Mouse (Mus musculus) midbrain, embryonic 14.5 days (tissue): Measurements from ENCODE around the gene Upb1. TPM values are rescaled to one million over a fixed set of nuclear protein-coding genes. Genes with fewer than 3 reads are reported as not detected.
A peak's percentile ranks its signal among the peaks of the same experiment; 100 is the strongest.

Experiments used
- ATAC-seq: fragments of 200-750 bp; cut with Nextera tagmentation; 2 replicates; pipeline ENCODE4 v1.8.0; 2017; ENCODE audit warnings: moderate number of reproducible peaks, moderate library complexity; ENCODE audit not compliant: low FRiP score, low TSS enrichment
- DNase-seq: peaks from one replicate; pipeline ENCODE4 v3.0.0-alpha.2; 2015
- H3K27ac ChIP-seq: fragments of 300-500 bp; sonication (generic); replicated peaks from 2 replicates; pipeline ENCODE4 v1.5.1; 2014; ENCODE audit warnings: mild to moderate bottlenecking, low read depth, low read length, moderate library complexity
- H3K27me3 ChIP-seq: fragments of 300-500 bp; sonication (generic); 2 replicates; pipeline ENCODE4 v1.6.1; 2014; ENCODE audit warnings: low read length, control low read depth, mixed read lengths; ENCODE audit not compliant: control insufficient read depth, insufficient read depth
- H3K36me3 ChIP-seq: fragments of 300-500 bp; sonication (generic); 2 replicates; pipeline ENCODE4 v1.6.1; 2014; ENCODE audit warnings: low read length, control low read depth; ENCODE audit not compliant: control insufficient read depth, insufficient read depth
- H3K4me1 ChIP-seq: fragments of 300-500 bp; sonication (generic); 2 replicates; pipeline ENCODE4 v1.6.1; 2014; ENCODE audit warnings: mild to moderate bottlenecking, antibody characterized with exemption, low read length, control low read depth; ENCODE audit not compliant: control insufficient read depth, insufficient read depth
- H3K4me2 ChIP-seq: fragments of 300-500 bp; sonication (generic); 2 replicates; pipeline ENCODE4 v1.6.1; 2014; ENCODE audit warnings: mild to moderate bottlenecking, low read length, moderate library complexity
- H3K4me3 ChIP-seq: fragments of 300-500 bp; sonication (generic); replicated peaks from 2 replicates; pipeline ENCODE4 v1.5.1; 2014; ENCODE audit warnings: low read depth, low read length
- H3K9ac ChIP-seq: fragments of 300-500 bp; sonication (generic); replicated peaks from 2 replicates; pipeline ENCODE4 v1.6.1; 2014; ENCODE audit warnings: mild to moderate bottlenecking, low read length, moderate library complexity
- H3K9me3 ChIP-seq: fragments of 300-500 bp; sonication (generic); 2 replicates; pipeline ENCODE4 v1.6.1; 2016; ENCODE audit warnings: low read length, control low read depth, mixed read lengths; ENCODE audit not compliant: control insufficient read depth
- WGBS: fragments of 180-500 bp; shearing (Covaris S2); extraction: QIAGEN DNeasy Blood & Tissue Kit; methylation state at CpG from one replicate; pipeline ENCODE4 v1.1.7; 2014; 5-methylcytosine and 5-hydroxymethylcytosine counted together
- polyA plus RNA-seq: library from polyadenylated mRNA; unstranded; fragments of >200 nt; fragmentation: Nextera tagmentation; extraction: Ambion mirVana; gene quantifications from 2 replicates; pipeline ENCODE4 v1.2.1, GENCODE M21; 2014

Upb1 gene
- polyA plus RNA-seq, 1 experiment from 2014 or later, result 0.11 TPM

DNA sequence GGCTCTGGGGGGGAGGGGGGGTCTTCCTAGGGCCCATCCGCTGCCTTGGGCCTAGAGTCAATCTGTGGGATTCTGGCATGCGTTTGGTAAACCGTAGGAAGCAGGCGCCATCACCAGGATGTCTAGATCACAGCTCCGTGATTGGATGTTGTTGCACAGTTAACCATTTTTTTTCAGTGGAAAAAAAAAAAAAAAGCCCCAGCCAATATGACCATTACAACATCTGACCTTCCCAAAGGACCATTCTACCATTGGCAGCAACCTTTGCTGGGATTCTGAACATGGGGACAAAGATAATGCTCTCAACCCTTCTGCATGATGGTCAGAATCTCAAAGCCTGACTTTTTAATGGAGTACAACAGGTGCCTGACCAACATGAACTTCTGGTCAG is 29.2 kb downstream of the Upb1 start:
- H3K27ac ChIP-seq, result no peak overlapping the region
- no peak for ATAC-seq
- WGBS, result 88% methylated on average over 5 of the region's 5 CpGs
- H3K9ac ChIP-seq, result no peak overlapping the region
- H3K36me3 ChIP-seq, result no peaks in the 10 kb centered on the region
- H3K9me3 ChIP-seq, result peaks cover 5% of the 10 kb centered on the region; the same call in 1 of the 2 replicates
- no peak overlapping the region for H3K4me3 ChIP-seq
- H3K27me3 ChIP-seq, result no peaks in the 10 kb centered on the region
- no peak for DNase-seq
- H3K4me2 ChIP-seq, result no peak overlapping the region
- H3K4me1 ChIP-seq, result no peaks in the 10 kb centered on the region

DNA sequence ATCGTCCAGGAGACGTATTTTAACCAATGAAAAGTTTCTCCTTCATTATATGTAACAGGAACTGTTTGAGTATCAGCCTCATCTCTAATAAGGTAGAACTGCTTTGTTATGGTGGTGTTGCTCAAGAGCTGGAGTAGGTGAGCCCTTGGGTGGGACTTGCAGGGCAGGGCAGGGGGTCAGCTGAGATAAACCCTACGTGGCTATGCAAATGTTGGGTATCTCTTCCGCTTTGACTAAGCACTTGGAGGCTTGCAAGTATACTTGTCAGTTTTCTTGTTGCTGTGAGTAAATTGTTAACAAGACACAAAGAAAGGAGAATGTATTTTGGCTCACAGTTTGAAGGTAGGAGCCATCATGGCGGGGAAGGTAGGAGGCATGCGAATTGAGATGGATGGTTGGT is 29.7 kb downstream of the Upb1 start:
- Histone ChIP-seq H3K4me3 (no peak overlapping the region), H3K36me3 (no peaks in the 10 kb centered on the region), H3K27ac (no peak overlapping the region), H3K27me3 (no peaks in the 10 kb centered on the region), H3K9me3 (peaks cover 5% of the 10 kb centered on the region; the same call in 1 of the 2 replicates), H3K9ac (no peak overlapping the region), H3K4me2 (no peak overlapping the region), H3K4me1 (no peaks in the 10 kb centered on the region)
- DNase-seq, result no peak
- 93% methylated on average over 6 of the region's 6 CpGs for WGBS
- no peak for ATAC-seq

DNA sequence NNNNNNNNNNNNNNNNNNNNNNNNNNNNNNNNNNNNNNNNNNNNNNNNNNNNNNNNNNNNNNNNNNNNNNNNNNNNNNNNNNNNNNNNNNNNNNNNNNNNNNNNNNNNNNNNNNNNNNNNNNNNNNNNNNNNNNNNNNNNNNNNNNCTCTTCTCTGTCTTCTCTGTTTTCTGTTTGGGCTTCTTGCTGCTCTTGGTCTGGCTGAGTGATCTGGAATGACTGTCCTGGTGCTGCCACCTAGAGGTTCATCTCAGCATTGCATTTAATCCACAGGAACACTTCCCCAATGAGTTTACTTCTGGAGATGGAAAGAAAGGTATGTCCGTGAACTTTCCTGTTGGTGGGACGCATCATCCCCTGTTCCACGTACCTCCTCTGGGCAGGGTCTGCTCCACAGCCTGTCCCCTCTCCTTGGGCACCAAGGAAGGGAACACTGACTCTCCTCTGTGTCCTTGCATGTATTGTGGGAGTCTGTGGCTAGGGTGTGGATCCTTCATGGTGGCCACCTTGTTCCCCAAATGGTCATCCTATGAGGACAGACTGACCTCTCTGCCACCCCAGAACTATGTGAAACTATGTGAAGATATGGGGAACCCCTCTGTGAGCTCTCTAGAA is 35.8 kb downstream of the Upb1 start:
- no peaks in the 10 kb centered on the region for H3K27me3 ChIP-seq
- no peaks in the 10 kb centered on the region for H3K36me3 ChIP-seq
- no peak overlapping the region for H3K4me2 ChIP-seq
- H3K9ac ChIP-seq, result no peak overlapping the region
- DNase-seq (peak; percentile 92), ATAC-seq (peak; percentile 50; the same call in 1 of the 2 replicates)
- peaks cover 2% of the 10 kb centered on the region; the same call in 1 of the 2 replicates for H3K9me3 ChIP-seq
- H3K4me3 ChIP-seq, result no peak overlapping the region
- 19% methylated on average over 3 of the region's 3 CpGs for WGBS
- no peak overlapping the region for H3K27ac ChIP-seq
- no peaks in the 10 kb centered on the region for H3K4me1 ChIP-seq

DNA sequence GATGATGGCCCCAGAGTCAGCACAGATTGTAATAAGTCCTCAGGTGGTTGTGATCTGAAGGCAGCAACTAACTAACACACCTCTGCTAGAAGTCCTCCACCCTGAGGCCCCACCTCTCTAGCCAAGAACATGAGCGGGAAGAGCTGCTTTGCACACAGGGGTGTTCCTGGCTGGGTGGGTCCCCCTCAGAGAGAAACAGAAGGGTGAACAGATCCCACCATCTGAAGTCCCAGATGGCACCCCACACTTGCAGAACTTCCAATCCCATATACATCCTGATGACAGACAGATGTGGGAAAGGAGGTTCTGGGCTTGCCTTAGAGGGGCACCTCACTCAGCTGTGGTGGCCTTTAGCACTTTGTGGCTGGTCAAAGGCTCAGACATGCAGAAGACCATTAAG is 36.4 kb downstream of the Upb1 start:
- Histone ChIP-seq H3K27ac (no peak overlapping the region), H3K36me3 (no peaks in the 10 kb centered on the region), H3K27me3 (no peaks in the 10 kb centered on the region), H3K4me1 (no peaks in the 10 kb centered on the region), H3K4me2 (no peak overlapping the region), H3K4me3 (no peak overlapping the region), H3K9ac (no peak overlapping the region), H3K9me3 (no peaks in the 10 kb centered on the region)
- 100% methylated on average over 1 of the region's 1 CpGs for WGBS
- no peak for DNase-seq
- no peak for ATAC-seq

DNA sequence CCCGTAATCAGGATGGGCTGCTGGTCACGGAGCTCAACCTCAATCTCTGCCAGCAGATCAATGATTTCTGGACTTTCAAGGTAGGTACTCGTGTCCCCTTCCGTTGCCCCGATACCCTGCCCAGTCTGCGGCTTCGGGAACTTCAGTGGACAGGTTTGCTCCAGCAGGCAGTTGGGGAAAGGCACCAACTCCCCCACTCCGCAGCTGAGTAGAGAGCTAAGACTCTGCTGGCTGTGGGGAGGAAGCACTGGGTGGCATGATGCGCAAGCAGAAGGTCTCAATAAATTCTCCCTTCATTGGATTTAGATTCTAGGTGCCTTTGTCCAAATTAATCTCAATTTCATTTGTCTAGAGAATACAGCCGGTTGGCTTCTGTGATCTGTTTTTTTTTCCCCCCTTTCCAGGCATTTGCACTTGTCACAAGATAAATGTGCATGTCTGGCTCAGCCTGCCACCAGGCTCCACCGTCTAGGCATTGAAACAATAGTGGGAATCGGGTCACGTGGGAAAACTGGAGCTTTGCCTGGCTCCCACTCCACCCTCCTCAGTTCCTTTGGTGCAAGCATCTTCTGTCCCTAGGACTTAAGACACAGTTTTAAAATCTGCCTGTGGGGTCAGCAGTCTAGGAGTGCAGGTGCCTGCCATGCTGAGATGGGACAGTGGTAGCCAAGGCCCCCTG is 37.4 kb downstream of the Upb1 start:
- Histone ChIP-seq H3K27me3 (no peaks in the 10 kb centered on the region), H3K36me3 (no peaks in the 10 kb centered on the region), H3K4me2 (no peak overlapping the region), H3K9me3 (no peaks in the 10 kb centered on the region), H3K4me1 (no peaks in the 10 kb centered on the region), H3K4me3 (no peak overlapping the region), H3K27ac (no peak overlapping the region), H3K9ac (no peak overlapping the region)
- DNase-seq, result peak; percentile 68
- ATAC-seq, result no peak
- WGBS, result 64% methylated on average over 13 of the region's 13 CpGs

DNA sequence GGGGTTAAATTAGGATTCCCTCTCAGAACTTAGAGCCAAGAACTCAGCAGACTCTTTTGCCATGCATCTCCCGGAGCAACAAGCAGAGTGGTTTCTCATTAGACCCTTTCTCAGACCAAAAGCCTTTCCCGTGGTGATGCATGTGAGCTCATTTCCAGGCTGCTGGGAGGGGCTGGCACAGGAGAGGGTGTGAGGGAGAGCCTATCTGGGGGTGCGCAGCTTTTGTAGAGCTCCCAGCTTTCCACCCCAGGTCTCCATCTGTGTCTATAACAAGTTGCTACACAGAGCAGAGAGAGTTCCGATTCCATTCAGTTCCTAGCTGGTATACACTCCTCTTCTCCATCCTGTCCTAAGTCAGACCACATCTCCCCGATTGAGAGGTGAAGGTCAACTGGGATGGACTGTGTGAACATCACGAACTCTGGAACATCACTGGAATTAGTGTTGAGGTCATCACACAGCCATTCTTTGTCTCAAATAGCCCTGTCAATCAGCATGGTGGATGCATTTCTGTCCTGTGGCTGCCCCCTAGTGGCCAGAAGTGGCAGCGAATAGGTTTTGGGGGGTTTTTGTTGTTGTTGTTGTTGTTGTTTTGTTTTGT is 38.4 kb downstream of the Upb1 start:
- Histone ChIP-seq H3K27me3 (no peaks in the 10 kb centered on the region), H3K4me1 (peaks cover 3% of the 10 kb centered on the region; the same call in 1 of the 2 replicates), H3K36me3 (no peaks in the 10 kb centered on the region), H3K27ac (no peak overlapping the region), H3K9ac (no peak overlapping the region), H3K9me3 (no peaks in the 10 kb centered on the region), H3K4me3 (no peak overlapping the region), H3K4me2 (no peak overlapping the region)
- peak; percentile 75 for DNase-seq
- peak; percentile 32; the same call in 1 of the 2 replicates for ATAC-seq
- 44% methylated on average over 7 of the region's 7 CpGs for WGBS

DNA sequence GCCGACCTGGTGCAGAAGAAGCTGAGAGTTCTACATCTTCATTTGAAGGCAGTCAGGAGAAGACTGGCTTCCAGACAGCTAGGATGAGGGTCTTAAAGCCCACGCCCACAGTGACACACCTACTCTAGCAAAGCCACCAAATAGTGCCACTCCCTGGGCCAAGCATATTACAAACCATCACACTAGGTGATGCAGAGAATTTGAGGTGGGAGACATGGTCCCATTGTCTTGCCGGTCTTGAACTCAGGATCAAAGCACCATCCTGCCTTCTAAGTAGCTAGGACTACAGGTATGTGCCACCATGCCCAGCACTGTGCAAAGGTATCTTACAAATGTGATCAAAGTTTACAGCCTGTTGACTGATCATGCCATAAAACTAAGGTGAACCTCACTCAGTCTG is 39.8 kb downstream of the Upb1 start:
- no peak for DNase-seq
- H3K4me3 ChIP-seq, result no peak overlapping the region

DNA sequence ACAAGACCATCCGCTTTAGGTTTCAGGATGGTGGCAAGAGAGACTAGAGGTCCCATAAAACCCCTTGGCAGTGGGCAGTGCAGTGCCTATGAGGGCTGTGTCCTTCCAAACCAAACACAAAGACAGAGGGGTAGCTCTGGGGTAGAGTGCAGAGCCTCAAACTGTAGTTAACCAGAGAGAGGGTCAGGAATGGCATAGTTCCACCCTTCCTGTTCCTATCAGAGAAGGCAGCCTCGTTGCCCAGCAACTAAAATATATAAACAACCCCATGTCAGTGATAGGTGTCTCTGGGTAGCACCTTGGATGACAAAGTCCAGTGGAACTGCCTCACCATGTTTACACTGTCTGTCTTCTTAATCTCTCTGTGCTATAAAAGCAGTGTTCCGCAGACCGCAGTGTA is 40.9 kb downstream of the Upb1 start:
- H3K9ac ChIP-seq, result no peak overlapping the region
- H3K27ac ChIP-seq, result no peak overlapping the region
- no peaks in the 10 kb centered on the region for H3K36me3 ChIP-seq
- 78% methylated on average over 4 of the region's 4 CpGs for WGBS
- peaks cover 11% of the 10 kb centered on the region for H3K4me1 ChIP-seq
- no peak overlapping the region for H3K4me3 ChIP-seq
- DNase-seq (no peak), ATAC-seq (no peak)
- H3K27me3 ChIP-seq, result no peaks in the 10 kb centered on the region
- H3K4me2 ChIP-seq, result no peak overlapping the region
- no peaks in the 10 kb centered on the region for H3K9me3 ChIP-seq

More for the DNA sequence above, 39.8 kb downstream of the Upb1 start:
- Histone ChIP-seq H3K4me1 (peaks cover 11% of the 10 kb centered on the region), H3K9me3 (no peaks in the 10 kb centered on the region), H3K27me3 (no peaks in the 10 kb centered on the region), H3K9ac (no peak overlapping the region), H3K27ac (no peak overlapping the region), H3K36me3 (no peaks in the 10 kb centered on the region), H3K4me2 (no peak overlapping the region)
- WGBS, result 82% methylated on average over 3 of the region's 3 CpGs
- no peak for ATAC-seq

DNA sequence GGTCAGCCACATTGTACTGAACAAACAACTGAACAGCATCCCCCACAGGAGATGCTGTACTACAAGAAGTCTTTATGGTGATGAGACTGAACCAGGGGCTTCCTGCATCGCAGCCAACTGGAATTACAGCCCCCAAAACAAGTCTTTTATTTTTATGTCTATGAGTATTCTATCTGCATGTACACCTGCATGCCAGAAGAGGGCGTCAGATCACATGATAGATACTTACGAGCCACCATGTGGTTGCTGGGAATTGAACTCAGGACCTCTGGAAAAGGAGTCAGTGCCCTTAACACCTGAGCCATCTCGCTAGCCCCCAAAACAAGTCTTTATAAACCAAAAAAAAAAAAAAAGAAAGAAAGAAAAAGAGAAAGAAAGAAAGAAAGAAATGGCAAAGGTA is 42.1 kb downstream of the Upb1 start:
- H3K4me3 ChIP-seq, result no peak overlapping the region
- H3K4me1 ChIP-seq, result peaks cover 11% of the 10 kb centered on the region
- 78% methylated on average over 4 of the region's 4 CpGs for WGBS
- no peaks in the 10 kb centered on the region for H3K27me3 ChIP-seq
- H3K27ac ChIP-seq, result no peak overlapping the region
- DNase-seq (no peak), ATAC-seq (no peak)
- no peak overlapping the region for H3K4me2 ChIP-seq
- H3K9me3 ChIP-seq, result no peaks in the 10 kb centered on the region
- H3K36me3 ChIP-seq, result no peaks in the 10 kb centered on the region
- H3K9ac ChIP-seq, result no peak overlapping the region
